Mouse (Mus musculus): ENCODE measurements around the gene Gnb1l.

- TF ChIP-seq GATA1 (IDR thresholded peaks at IDR 0.05; ENCODE audit: borderline replicate concordance, low read length) (no peak), FLI1 (IDR thresholded peaks at IDR 0.05; ENCODE audit: low read length) (no peak)
These were observed 91.6 kb downstream of the Gnb1l start, which contains the start of gene Tbx1 for GRCm38 (mm10) chr16:18589804-18590790.
